Mouse (Mus musculus): Measurements from ENCODE around the gene Lrrc49.

- TF ChIP-seq POLR2A (IDR thresholded peaks at IDR 0.05; ENCODE audit: low read depth, low read length), result no peak
- no peak for TF ChIP-seq CTCF (conservative IDR thresholded peaks at IDR 0.05; ENCODE audit: insufficient read depth, insufficient read length, low read depth, low read length)
These were observed 86.0 kb downstream of the Lrrc49 start for GRCm38 (mm10) chr9:60601936-60602335.
